Mouse (Mus musculus): ENCODE data around the gene Olfr645.

Olfr645 gene

GRCm38 (mm10) chr7:104085365-104085764 lies at the start of gene Olfr645:
Olfr645 (minus strand) TSS chr7:104085465.
- DNase-seq (ENCODE audit: low spot score in 2 of 2) = no peak

GRCm38 (mm10) chr7:104129726-104130125 lies 44.5 kb upstream of the Olfr645 start, which contains the start of gene Ubqln5:
Ubqln5 (minus strand) TSS chr7:104129826.
- DNase-seq (ENCODE audit: low spot score in 2 of 2) = no peak

DNA sequence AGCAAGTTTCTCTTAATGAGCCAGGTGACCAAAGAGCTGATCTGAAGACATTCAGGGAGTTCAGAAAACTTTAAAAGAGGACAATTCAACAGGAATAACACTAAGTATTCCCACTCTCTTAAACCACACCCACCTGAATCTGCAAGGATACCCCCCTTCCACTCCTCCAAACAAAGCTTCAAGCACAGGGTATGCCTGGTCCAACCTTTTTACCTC lies 19.4 kb upstream of the Olfr645 start, which contains the start of gene Olfr646:
Gene Olfr646, plus strand, starts transcription at position 117 of the 216 bp plus-strand sequence.
- DNase-seq (ENCODE audit: low spot score in 2 of 2) = no peak

DNA sequence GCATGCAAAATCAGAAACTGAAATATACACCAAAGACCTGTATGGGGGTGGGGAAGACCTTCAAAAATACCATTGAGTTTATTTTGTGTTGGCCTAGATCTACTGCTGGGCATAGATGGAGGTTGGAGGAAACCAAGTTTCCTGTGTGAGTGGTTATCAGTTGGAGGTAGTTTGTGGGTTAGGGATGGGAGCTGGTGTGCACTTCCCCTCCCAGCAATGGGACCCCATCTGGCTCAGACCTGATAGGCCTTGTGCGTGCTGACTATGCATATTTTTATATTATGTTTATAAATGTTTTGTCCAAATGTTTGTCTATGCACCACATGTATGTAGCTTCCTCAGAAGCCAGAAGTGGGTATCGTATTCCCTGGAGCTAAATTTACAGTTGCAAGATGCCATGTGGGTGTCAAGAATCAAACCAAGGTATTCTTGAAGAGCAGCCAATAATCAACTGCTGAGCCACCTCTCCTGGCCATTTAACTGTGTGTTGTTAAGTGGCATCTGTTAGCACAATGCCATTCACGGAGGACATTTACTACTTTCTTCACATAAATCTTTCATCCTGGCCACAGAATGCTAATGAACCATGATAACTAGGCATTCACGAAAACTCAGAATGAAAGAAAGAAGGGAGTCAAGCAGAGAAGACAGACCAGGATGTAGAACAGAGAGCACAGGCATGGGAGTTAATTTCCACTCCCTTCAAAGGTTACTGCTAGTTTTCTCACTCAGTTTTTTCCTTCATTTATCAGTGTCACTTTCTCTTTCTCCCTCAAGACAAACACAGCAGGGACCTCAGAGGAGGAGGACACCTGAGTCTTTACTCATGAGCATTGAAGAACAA lies 18.9 kb upstream of the Olfr645 start:
- DNase-seq (ENCODE audit: low spot score in 2 of 2) = no peak

- DNase-seq (ENCODE audit: low spot score in 2 of 2) = no peak
These were observed 13.5 kb downstream of the Olfr645 start, which contains the start of gene Olfr644 for GRCm38 (mm10) chr7:104071769-104072168. Olfr644 (minus strand) TSS chr7:104071869.

DNA sequence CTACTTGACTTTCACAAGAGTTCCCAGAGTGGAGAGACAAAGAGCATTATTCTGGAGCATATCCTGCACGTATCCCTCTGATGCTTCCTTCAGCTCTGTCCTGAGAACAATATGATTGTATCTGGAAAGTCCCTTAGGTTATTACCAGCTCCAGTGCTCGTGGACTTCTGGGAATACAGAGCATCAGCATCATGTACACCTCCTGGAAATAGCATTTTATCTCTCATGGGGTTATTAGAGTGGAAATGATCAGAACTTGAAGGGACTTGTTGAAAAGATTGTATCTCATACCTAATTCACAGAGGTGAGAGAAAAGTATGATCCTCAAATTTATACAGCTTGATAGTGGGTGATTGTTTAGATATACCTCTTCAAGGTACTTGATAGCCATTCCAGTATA lies 23.9 kb downstream of the Olfr645 start, which contains the start of gene 4930516K23Rik:
Gene 4930516K23Rik, minus strand, starts transcription at position 101 of the 400 bp plus-strand sequence.
- DNase-seq (ENCODE audit: low spot score in 2 of 2) = no peak

DNA sequence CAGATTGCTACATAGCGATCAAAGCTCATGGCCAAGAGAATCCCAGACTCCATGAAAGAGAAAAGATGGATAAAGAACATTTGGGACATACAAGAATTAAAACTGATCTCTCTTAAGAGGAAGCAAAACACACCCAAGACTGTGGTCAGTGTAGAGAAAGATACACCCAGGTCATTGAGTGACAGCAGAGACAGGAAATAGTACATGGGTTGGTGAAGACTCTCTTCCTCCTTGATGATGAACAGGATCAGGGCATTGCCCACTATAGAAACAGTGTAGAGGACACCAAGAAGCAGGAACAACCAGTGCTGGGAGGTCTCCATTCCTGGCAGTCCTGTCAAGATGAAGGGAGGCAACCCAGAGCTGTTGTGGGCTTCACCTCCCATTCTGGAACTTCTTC lies 26.1 kb downstream of the Olfr645 start:
- DNase-seq (ENCODE audit: low spot score in 2 of 2) = no peak

GRCm38 (mm10) chr7:104052566-104052965 lies 32.7 kb downstream of the Olfr645 start, which contains the start of gene Olfr642:
Olfr642 (minus strand) TSS chr7:104052666.
- DNase-seq (ENCODE audit: low spot score in 2 of 2) = no peak

GRCm38 (mm10) chr7:104050745-104051144 lies 34.5 kb downstream of the Olfr645 start:
- no peak for DNase-seq (ENCODE audit: low spot score in 2 of 2)

GRCm38 (mm10) chr7:104035145-104035544 lies 50.1 kb downstream of the Olfr645 start, which contains the start of gene Olfr641:
Olfr641 (plus strand) TSS chr7:104035445.
- no peak for DNase-seq (ENCODE audit: low spot score in 2 of 2)

All from frontal cortex, postnatal 36 days (tissue).